Mouse (Mus musculus) stomach, embryonic 16.5 days (tissue): ENCODE data around the gene Cdh1. TPM values are rescaled to one million over a fixed set of nuclear protein-coding genes. Genes with fewer than 3 reads are reported as not detected.

Experiments
- ATAC-seq: fragments of 200-750 bp; cut with Nextera tagmentation; 2 replicates; pipeline ENCODE4 v1.8.0; 2017; ENCODE audit warnings: moderate number of reproducible peaks, moderate TSS enrichment; ENCODE audit not compliant: insufficient read depth, low FRiP score
- H3K27ac ChIP-seq: fragments of 300-500 bp; sonication (generic); 2 replicates; pipeline ENCODE4 v1.5.1; 2014; ENCODE audit warnings: low read length
- H3K27me3 ChIP-seq: fragments of 300-500 bp; sonication (generic); 2 replicates; pipeline ENCODE4 v1.6.1; 2014; ENCODE audit warnings: low read length, control low read depth, mixed read lengths; ENCODE audit not compliant: control insufficient read depth, insufficient read depth
- H3K36me3 ChIP-seq: fragments of 300-500 bp; sonication (generic); 2 replicates; pipeline ENCODE4 v1.6.1; 2014; ENCODE audit warnings: low read length; ENCODE audit not compliant: control insufficient read depth, insufficient read depth
- H3K4me1 ChIP-seq: fragments of 300-500 bp; sonication (generic); 2 replicates; pipeline ENCODE4 v1.6.1; 2014; ENCODE audit warnings: low read length, control low read depth, mixed read lengths; ENCODE audit not compliant: control insufficient read depth, insufficient read depth
- H3K4me2 ChIP-seq: fragments of 300-500 bp; sonication (generic); 2 replicates; pipeline ENCODE4 v1.6.1; 2014; ENCODE audit warnings: low read depth, low read length, mixed read lengths
- H3K4me3 ChIP-seq: fragments of 300-500 bp; sonication (generic); replicated peaks from 2 replicates; pipeline ENCODE4 v1.5.1; 2014; ENCODE audit warnings: mild to moderate bottlenecking, low read length
- H3K9ac ChIP-seq: fragments of 300-500 bp; sonication (generic); 2 replicates; pipeline ENCODE4 v1.6.1; 2014; ENCODE audit warnings: low read length
- H3K9me3 ChIP-seq: fragments of 300-500 bp; sonication (generic); replicated peaks from 2 replicates; pipeline ENCODE4 v1.6.1; 2016; ENCODE audit warnings: low read length, control low read depth; ENCODE audit not compliant: control insufficient read depth
- WGBS: fragments of 180-500 bp; shearing (Covaris S2); extraction: QIAGEN DNeasy Blood & Tissue Kit; methylation state at CpG from one replicate; pipeline ENCODE4 v1.1.7; 2014; 5-methylcytosine and 5-hydroxymethylcytosine counted together
- polyA plus RNA-seq: library from polyadenylated mRNA; unstranded; fragments of >200 nt; fragmentation: Nextera tagmentation; extraction: Ambion mirVana; gene quantifications from 2 replicates; pipeline ENCODE4 v1.2.1, GENCODE M21; 2015

Cdh1 gene
- polyA plus RNA-seq, 1 experiment from 2014 or later: 215 TPM

GRCm38 (mm10) chr8:106615661-106616299, 12.6 kb downstream of the Cdh1 start:
- peak; percentile 65; the same call in 1 of the 2 replicates for ATAC-seq
- no peaks in the 10 kb centered on the region for H3K27me3 ChIP-seq
- no peak overlapping the region for H3K4me3 ChIP-seq
- H3K27ac ChIP-seq: peak overlapping the region; percentile 86
- H3K9ac ChIP-seq: 0 out of 2 replicates have a peak overlapping the region, but pooled peaks have one; percentile 31
- no peaks in the 10 kb centered on the region; the same call in 1 of the 2 replicates for H3K36me3 ChIP-seq
- WGBS: 64% methylated on average over 10 of the region's 10 CpGs
- peaks cover 33% of the 10 kb centered on the region for H3K4me1 ChIP-seq
- no peaks in the 10 kb centered on the region for H3K9me3 ChIP-seq
- H3K4me2 ChIP-seq: peak overlapping the region; percentile 31

DNA sequence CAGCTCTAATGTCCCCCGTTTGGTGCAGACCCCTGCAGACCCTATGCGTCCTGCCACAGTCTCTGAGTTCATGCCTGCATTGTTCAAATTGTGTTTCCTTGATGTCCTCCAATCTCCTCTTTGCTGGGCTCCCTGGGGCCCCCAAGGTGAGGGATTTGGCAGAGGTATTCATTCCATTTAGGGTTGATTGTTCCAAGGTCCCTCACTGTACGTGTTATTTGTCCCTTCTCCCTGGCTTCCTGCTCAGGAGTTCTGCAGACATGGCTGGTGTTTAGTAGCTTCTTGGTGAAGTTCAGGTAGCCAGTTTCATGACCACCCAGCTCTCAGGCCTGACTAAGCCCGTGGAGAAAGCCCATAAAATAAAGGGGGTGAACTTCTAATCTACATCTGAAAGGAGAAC, 13.5 kb downstream of the Cdh1 start:
- no peak for ATAC-seq
- H3K27ac ChIP-seq: peak overlapping the region; percentile 86

GRCm38 (mm10) chr8:106617196-106617595, 14.0 kb downstream of the Cdh1 start:
- ATAC-seq: no peak
- WGBS: 47% methylated on average over 6 of the region's 6 CpGs
- no peak overlapping the region for H3K4me3 ChIP-seq

More for the DNA sequence above, 13.5 kb downstream of the Cdh1 start:
- Histone ChIP-seq H3K9me3 (no peaks in the 10 kb centered on the region), H3K4me3 (no peak overlapping the region), H3K4me2 (peak overlapping the region; percentile 31), H3K4me1 (peaks cover 31% of the 10 kb centered on the region), H3K36me3 (no peaks in the 10 kb centered on the region), H3K27me3 (no peaks in the 10 kb centered on the region), H3K9ac (peak overlapping the region; percentile 11; the same call in 1 of the 2 replicates)
- 42% methylated on average over 4 of the region's 4 CpGs for WGBS

GRCm38 (mm10) chr8:106617865-106618264, 14.7 kb downstream of the Cdh1 start:
- H3K4me1 ChIP-seq: peaks cover 24% of the 10 kb centered on the region
- WGBS: 82% methylated on average over 6 of the region's 6 CpGs
- peak overlapping the region; percentile 86 for H3K27ac ChIP-seq
- no peak overlapping the region for H3K9ac ChIP-seq
- ATAC-seq: no peak
- H3K36me3 ChIP-seq: no peaks in the 10 kb centered on the region
- no peak overlapping the region for H3K4me3 ChIP-seq
- H3K4me2 ChIP-seq: no peak overlapping the region
- H3K9me3 ChIP-seq: no peaks in the 10 kb centered on the region
- no peaks in the 10 kb centered on the region for H3K27me3 ChIP-seq

More at GRCm38 (mm10) chr8:106617196-106617595, 14.0 kb downstream of the Cdh1 start:
- peak overlapping the region; percentile 86 for H3K27ac ChIP-seq
- no peaks in the 10 kb centered on the region for H3K36me3 ChIP-seq
- peak overlapping the region; percentile 16; the same call in 1 of the 2 replicates for H3K4me2 ChIP-seq
- no peaks in the 10 kb centered on the region for H3K27me3 ChIP-seq
- no peaks in the 10 kb centered on the region for H3K9me3 ChIP-seq
- no peak overlapping the region for H3K9ac ChIP-seq
- H3K4me1 ChIP-seq: peaks cover 26% of the 10 kb centered on the region

DNA sequence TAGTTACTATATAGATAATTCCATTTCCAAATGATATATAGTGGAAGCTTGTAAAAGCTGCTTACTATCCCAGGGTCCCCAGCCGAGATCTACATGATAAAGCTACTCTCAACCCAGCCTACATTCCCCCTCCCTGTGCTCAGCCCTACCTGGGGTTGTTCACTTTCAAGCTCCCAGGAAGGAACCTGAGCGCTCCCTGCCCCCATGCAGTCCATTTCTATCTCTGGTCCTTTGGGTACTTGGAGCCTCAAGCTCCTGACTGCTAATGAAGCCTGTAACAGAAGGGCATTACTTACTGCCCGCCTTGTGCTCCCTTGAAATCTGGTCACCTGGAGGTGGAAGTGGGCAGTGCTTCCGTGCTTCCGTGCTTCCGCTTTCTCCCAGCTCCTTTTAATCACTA, 15.2 kb downstream of the Cdh1 start:
- no peaks in the 10 kb centered on the region for H3K27me3 ChIP-seq
- 56% methylated on average over 6 of the region's 6 CpGs for WGBS
- no peaks in the 10 kb centered on the region for H3K9me3 ChIP-seq
- H3K9ac ChIP-seq: no peak overlapping the region
- H3K4me3 ChIP-seq: no peak overlapping the region
- H3K4me2 ChIP-seq: no peak overlapping the region
- H3K4me1 ChIP-seq: peaks cover 27% of the 10 kb centered on the region
- ATAC-seq: no peak
- H3K27ac ChIP-seq: peak overlapping the region; percentile 3; the same call in 1 of the 2 replicates
- H3K36me3 ChIP-seq: no peaks in the 10 kb centered on the region

DNA sequence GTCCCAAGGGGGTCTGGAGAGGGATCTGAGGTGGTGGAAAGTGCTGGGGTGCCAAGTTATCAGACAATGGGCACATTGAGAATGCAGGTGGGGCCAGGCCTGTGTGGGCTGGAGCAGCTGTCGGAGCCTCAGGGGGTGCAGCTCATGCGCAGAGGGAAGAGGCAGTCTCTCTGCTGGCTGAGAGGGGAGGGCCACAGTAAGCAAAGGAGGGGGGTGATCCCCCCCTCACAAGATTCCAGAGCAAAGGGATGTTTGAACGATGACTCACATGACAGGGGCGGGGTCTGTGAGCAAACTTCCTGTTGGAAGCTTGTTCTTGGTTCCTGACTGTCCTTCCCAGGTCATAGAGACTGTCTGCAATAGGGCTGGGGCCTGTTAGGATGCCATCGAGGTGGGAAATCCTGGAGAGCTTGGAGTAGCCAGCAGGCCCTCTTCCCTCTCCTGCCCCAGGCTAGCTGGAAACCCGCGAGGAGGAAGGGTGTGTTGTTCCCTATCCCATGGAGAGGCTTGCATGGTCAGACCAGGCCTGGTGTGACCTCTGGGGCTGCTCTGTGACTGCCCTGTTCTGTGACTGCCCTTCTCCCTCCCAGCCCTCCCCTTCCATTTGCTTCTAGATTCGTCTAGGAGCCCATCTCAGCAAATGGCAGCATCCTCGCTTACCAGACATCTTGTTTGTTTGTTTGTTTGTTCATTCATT, 16.5 kb downstream of the Cdh1 start:
- Histone ChIP-seq H3K9ac (peak overlapping the region; percentile 37; the same call in 1 of the 2 replicates), H3K4me2 (peak overlapping the region; percentile 33; the same call in 1 of the 2 replicates)
- WGBS: 42% methylated on average over 9 of the region's 9 CpGs

GRCm38 (mm10) chr8:106620488-106620887, 17.3 kb downstream of the Cdh1 start:
- no peak overlapping the region; the same call in 1 of the 2 replicates for H3K27ac ChIP-seq
- WGBS: 76% methylated on average over 2 of the region's 2 CpGs
- H3K4me2 ChIP-seq: no peak overlapping the region
- H3K4me1 ChIP-seq: peaks cover 23% of the 10 kb centered on the region
- no peaks in the 10 kb centered on the region for H3K9me3 ChIP-seq
- no peak overlapping the region for H3K9ac ChIP-seq
- H3K4me3 ChIP-seq: no peak overlapping the region
- H3K36me3 ChIP-seq: no peaks in the 10 kb centered on the region
- no peaks in the 10 kb centered on the region for H3K27me3 ChIP-seq
- ATAC-seq: no peak

More for the DNA sequence above, 16.5 kb downstream of the Cdh1 start:
- no peaks in the 10 kb centered on the region for H3K9me3 ChIP-seq
- no peaks in the 10 kb centered on the region for H3K27me3 ChIP-seq
- no peaks in the 10 kb centered on the region for H3K36me3 ChIP-seq
- peak; percentile 79 for ATAC-seq
- peak overlapping the region; percentile 85 for H3K27ac ChIP-seq
- no peak overlapping the region for H3K4me3 ChIP-seq
- H3K4me1 ChIP-seq: peaks cover 27% of the 10 kb centered on the region

GRCm38 (mm10) chr8:106623016-106623415, 19.9 kb downstream of the Cdh1 start:
- Histone ChIP-seq H3K9ac (no peak overlapping the region), H3K27ac (peak overlapping the region; percentile 85), H3K4me1 (peaks cover 22% of the 10 kb centered on the region), H3K4me2 (0 out of 2 replicates have a peak overlapping the region, but pooled peaks have one; percentile 5), H3K36me3 (no peaks in the 10 kb centered on the region), H3K4me3 (no peak overlapping the region), H3K27me3 (no peaks in the 10 kb centered on the region), H3K9me3 (no peaks in the 10 kb centered on the region)
- ATAC-seq: no peak
- 33% methylated on average over 5 of the region's 5 CpGs for WGBS

DNA sequence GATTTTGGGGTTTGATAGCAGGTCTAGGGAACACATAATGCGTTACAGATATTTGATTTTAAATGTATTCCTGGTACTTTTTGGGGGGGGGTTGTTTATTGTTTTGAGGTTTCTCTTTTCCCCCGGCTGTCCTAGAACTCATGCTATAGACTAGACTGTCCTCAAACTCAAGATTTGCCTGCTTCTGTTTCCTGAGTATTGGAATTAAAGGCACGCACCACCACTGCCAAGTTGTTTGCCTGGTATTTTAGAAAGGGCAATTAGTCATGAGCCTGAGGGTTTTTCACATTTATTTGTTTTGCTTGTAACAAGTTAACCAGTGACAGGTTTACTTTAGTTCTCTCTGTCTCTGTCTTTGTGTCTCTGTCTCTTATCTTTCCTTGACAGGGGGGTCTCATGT, 20.3 kb downstream of the Cdh1 start:
- no peaks in the 10 kb centered on the region for H3K9me3 ChIP-seq
- H3K4me2 ChIP-seq: no peak overlapping the region
- H3K27ac ChIP-seq: peak overlapping the region; percentile 85

More for the DNA sequence above, 20.3 kb downstream of the Cdh1 start:
- Histone ChIP-seq H3K4me3 (no peak overlapping the region), H3K4me1 (peaks cover 22% of the 10 kb centered on the region), H3K27me3 (no peaks in the 10 kb centered on the region), H3K9ac (no peak overlapping the region), H3K36me3 (no peaks in the 10 kb centered on the region)
- WGBS: 77% methylated on average over 3 of the region's 3 CpGs
- no peak for ATAC-seq
